In genomic region chr8:77549881-77550580, GRCm38 (mm10) we compare ENCODE assay signal across 8 mouse cellular contexts. TPM values are rescaled to one million over a fixed set of nuclear protein-coding genes. Genes with fewer than 3 reads are reported as not detected.
DNase-seq lines count a peak whose midpoint lies in the region; ATAC-seq and TF ChIP-seq lines count a peak whose summit lies in the region.

No protein-coding gene starts in this region.

- DNase-seq in ovary, postnatal 14 days (ENCODE audit: low spot score), result peak; percentile 11
- DNase-seq in ovary, adult 18-20 months (ENCODE audit: low spot score), result no peak
- DNase-seq in brain, adult 2 months (ENCODE audit: low read depth, low spot score), result peak; percentile 72
- peak; percentile 77 for DNase-seq in liver, adult 2 months (ENCODE audit: extremely low read depth, low read depth, low spot score)
- DNase-seq in gastrocnemius, postnatal 10 days, result no peak

- peak; percentile 37; the same call in 1 of the 2 replicates for TF ChIP-seq CTCF in liver, adult 2 months (IDR thresholded peaks at IDR 0.05; ENCODE audit: low read depth, low read length)

- H3K36me3 ChIP-seq in hindbrain, embryonic 16.5 days (ENCODE audit: control insufficient read depth, insufficient read depth, low read length), result peaks cover 21% of the 10 kb centered on the region
- peaks cover 13% of the 10 kb centered on the region for H3K36me3 ChIP-seq in liver, adult 2 months (ENCODE audit: control insufficient read depth, insufficient read depth, low read length)

- peaks cover 4% of the 10 kb centered on the region; the same call in 1 of the 2 replicates for H3K79me2 ChIP-seq in liver, adult 2 months (ENCODE audit: control insufficient read depth, insufficient read depth, low read length)

- H3K9me3 ChIP-seq in hindbrain, embryonic 16.5 days (ENCODE audit: control insufficient read depth, low read length), result no peaks in the 10 kb centered on the region; the same call in 1 of the 2 replicates

- ATAC-seq in erythroid progenitor cell, adult 5-6 weeks (replicated peaks; ENCODE audit: low FRiP score, poor library complexity, severe bottlenecking), result peak; percentile 69
- no peak for ATAC-seq in hindbrain, embryonic 16.5 days
- ATAC-seq in monocyte, adult 5-6 weeks (replicated peaks; ENCODE audit: insufficient number of reproducible peaks, low FRiP score, low TSS enrichment, poor library complexity, severe bottlenecking), result peak; percentile 80

- H3K4me2 ChIP-seq in hindbrain, embryonic 16.5 days (ENCODE audit: low read length), result peak overlapping the region; percentile 78

- no peak overlapping the region for H3K27ac ChIP-seq in hindbrain, embryonic 16.5 days (ENCODE audit: low read depth, low read length)
- H3K27ac ChIP-seq in liver, adult 2 months (replicated peaks; ENCODE audit: insufficient read depth, low read depth, low read length), result peak overlapping the region; percentile 83

- H3K4me1 ChIP-seq in hindbrain, embryonic 16.5 days (ENCODE audit: control insufficient read depth, insufficient read depth, low read depth, low read length), result peaks cover 6% of the 10 kb centered on the region
- no peaks in the 10 kb centered on the region for H3K4me1 ChIP-seq in liver, adult 2 months (ENCODE audit: control insufficient read depth, insufficient read depth, low read length)

- peak overlapping the region; percentile 62 for H3K4me3 ChIP-seq in hindbrain, embryonic 16.5 days (ENCODE audit: low read length)
- peak overlapping the region; percentile 87 for H3K4me3 ChIP-seq in liver, adult 2 months (ENCODE audit: insufficient read depth, low read depth, low read length)

- 23% methylated on average over 7 of the region's 7 CpGs for WGBS in hindbrain, embryonic 16.5 days
- WGBS in liver, adult 2 months, result 7% methylated on average over 7 of the region's 7 CpGs

- peak overlapping the region; percentile 78 for H3K9ac ChIP-seq in hindbrain, embryonic 16.5 days (ENCODE audit: low read depth, low read length)
- H3K9ac ChIP-seq in liver, adult 2 months (ENCODE audit: low read depth, low read length), result peak overlapping the region; percentile 92

- no peak for TF ChIP-seq POLR2A in liver, adult 2 months (IDR thresholded peaks at IDR 0.05; ENCODE audit: extremely low read depth, insufficient read depth, low read length)

- H3K27me3 ChIP-seq in hindbrain, embryonic 16.5 days (replicated peaks; ENCODE audit: control insufficient read depth, insufficient read depth, low read length), result no peaks in the 10 kb centered on the region
- H3K27me3 ChIP-seq in liver, adult 2 months (ENCODE audit: control insufficient read depth, insufficient read depth, low read length), result no peaks in the 10 kb centered on the region

RNA-seq across cellular contexts. Expression of gene Prmt9, which starts 0.8 kb away (rescaled TPM):
- 5.0 and 9.6 TPM in 2 replicates for total RNA-seq in erythroid progenitor cell, adult 5-6 weeks (2015; ENCODE audit: low replicate concordance)
- 3.9 and 5.6 TPM in 2 replicates for total RNA-seq in erythroid progenitor cell, adult 5-6 weeks (2017; ENCODE audit: low replicate concordance)
- polyA plus RNA-seq in hindbrain, embryonic 16.5 days (2015; fragmentation: Nextera tagmentation; extraction: Ambion mirVana), result 27.3 and 28.0 TPM in 2 replicates
- total RNA-seq in liver, adult 2 months (2014; rRNA removed), result 14.7 and 17.3 TPM in 2 replicates
- 4.9 and 5.2 TPM in 2 replicates for polyA plus RNA-seq in liver, adult 2 months (2012; rRNA removed)
- total RNA-seq in monocyte, adult 5-6 weeks (2017), result 33.1 to 41.1 TPM (median 33.2 TPM) in 3 replicates
- 10 to 100 TPM in 1 of 2 experiments, 1 to 10 TPM in 1; 9.3 to 10.1 TPM for total RNA-seq in gastrocnemius, postnatal 10 days (2021)

RNA-seq across cellular contexts. Expression of gene Arhgap10, which starts 32.3 kb away (rescaled TPM):
- total RNA-seq in erythroid progenitor cell, adult 5-6 weeks (2015; ENCODE audit: low replicate concordance), result 0.84 and 1.1 TPM in 2 replicates
- total RNA-seq in erythroid progenitor cell, adult 5-6 weeks (2017; ENCODE audit: low replicate concordance), result 3.5 and 3.9 TPM in 2 replicates
- 5.0 and 6.1 TPM in 2 replicates for polyA plus RNA-seq in hindbrain, embryonic 16.5 days (2015; fragmentation: Nextera tagmentation; extraction: Ambion mirVana)
- 1.8 and 2.3 TPM in 2 replicates for total RNA-seq in liver, adult 2 months (2014; rRNA removed)
- 0.42 and 0.88 TPM in 2 replicates for polyA plus RNA-seq in liver, adult 2 months (2012; rRNA removed)
- 6.9 to 51.9 TPM (median 11.5 TPM) in 3 replicates for total RNA-seq in monocyte, adult 5-6 weeks (2017)
- total RNA-seq in gastrocnemius, postnatal 10 days (2021), result 10 to 100 TPM; 56.8 to 57.2 TPM

Comparison
In these comparisons a context has a peak if more than half of its experiments do, and no peak if none do; other contexts are left out.
1. DNase-seq: peak in ovary, postnatal 14 days (single experiment), brain, adult 2 months (single experiment) and liver, adult 2 months (single experiment); none in ovary, adult 18-20 months (single experiment) and gastrocnemius, postnatal 10 days (single experiment).